Mouse (Mus musculus) thymus, adult 2 months (tissue): ENCODE measurements around the gene Hspa1b. TPM values are rescaled to one million over a fixed set of nuclear protein-coding genes. Genes with fewer than 3 reads are reported as not detected.
"Not testable (repeated sequence)": the region's sequence is repeated elsewhere in the genome, so short reads cannot be mapped to it uniquely, and the experiment has no call there.

ENCODE experiments used
- DNase-seq: peaks from one replicate; pipeline ENCODE4 v3.0.0; 2021
- H3K27ac ChIP-seq: fragments of 200-500 bp; 2 replicates; pipeline ENCODE4 v1.5.1; 2012; ENCODE audit warnings: low read length, control low read depth; ENCODE audit not compliant: control insufficient read depth, insufficient read depth
- H3K27me3 ChIP-seq: fragments of 200-500 bp; 2 replicates; pipeline ENCODE4 v1.6.1; 2012; ENCODE audit warnings: mild to moderate bottlenecking, low read length, moderate library complexity, mixed read lengths; ENCODE audit not compliant: control insufficient read depth, insufficient read depth
- H3K36me3 ChIP-seq: fragments of 200-500 bp; 2 replicates; pipeline ENCODE4 v1.6.1; 2012; ENCODE audit warnings: mild to moderate bottlenecking, low read length, moderate library complexity; ENCODE audit not compliant: control insufficient read depth, insufficient read depth
- H3K4me1 ChIP-seq: fragments of 200-500 bp; replicated peaks from 2 replicates; pipeline ENCODE4 v1.6.1; 2012; ENCODE audit warnings: low read length; ENCODE audit not compliant: control insufficient read depth, insufficient read depth
- H3K4me3 ChIP-seq: fragments of 200-500 bp; 2 replicates; pipeline ENCODE4 v1.5.1; 2012; ENCODE audit warnings: mild to moderate bottlenecking, low read length, control low read depth, moderate library complexity; ENCODE audit not compliant: control insufficient read depth, insufficient read depth
- CTCF ChIP-seq: fragments of 200-500 bp; IDR thresholded peaks from 2 replicates; pipeline ENCODE4 v1.5.1; 2012; ENCODE audit warnings: mild to moderate bottlenecking, control low read depth, low read length, moderate library complexity, borderline replicate concordance; ENCODE audit not compliant: control insufficient read depth, poor library complexity, insufficient read depth; ENCODE audit errors: extremely low read depth
- POLR2A ChIP-seq: fragments of 200-500 bp; IDR thresholded peaks from 2 replicates; pipeline ENCODE4 v1.6.1; 2012; ENCODE audit warnings: mild to moderate bottlenecking, low read length, control low read depth, moderate library complexity; ENCODE audit not compliant: control insufficient read depth, poor library complexity, insufficient read depth; ENCODE audit errors: extremely low read depth
- WGBS: fragments of 180-500 bp; shearing (Covaris S2); methylation state at CpG from one replicate; pipeline ENCODE4 v1.1.7; 2018; 5-methylcytosine and 5-hydroxymethylcytosine counted together
- polyA plus RNA-seq: library from polyadenylated mRNA; depleted of rRNA; stranded (reverse); fragments of >200 nt; gene quantifications from 2 replicates; pipeline ENCODE4 v1.2.3, GENCODE M21; 2012

Gene Hspa1b
- polyA plus RNA-seq, 1 experiment: 26.5 TPM

GRCm38 (mm10) chr17:34959881-34960515, 960 bp upstream of the Hspa1b start:
- no peaks in the 10 kb centered on the region for H3K36me3 ChIP-seq
- TF ChIP-seq POLR2A: no peak
- no peak for TF ChIP-seq CTCF
- H3K4me3 ChIP-seq: no peak overlapping the region
- no peak for DNase-seq
- peaks cover 3% of the 10 kb centered on the region; the same call in 1 of the 2 replicates for H3K4me1 ChIP-seq
- H3K27ac ChIP-seq: no peak overlapping the region
- WGBS: 17% methylated on average over 12 of the region's 12 CpGs
- no peaks in the 10 kb centered on the region; the same call in none of the 2 replicates for H3K27me3 ChIP-seq

GRCm38 (mm10) chr17:34958734-34959129, 306 bp downstream of the Hspa1b start:
- H3K27ac ChIP-seq, H3K36me3 ChIP-seq, H3K4me1 ChIP-seq, DNase-seq, H3K27me3 ChIP-seq: not testable (repeated sequence)
- peak overlapping the region; percentile 42 for H3K4me3 ChIP-seq
- 1% methylated on average over 37 of the region's 47 CpGs for WGBS

- 35% methylated on average over 26 of the region's 40 CpGs for WGBS
- H3K4me3 ChIP-seq, DNase-seq, H3K27ac ChIP-seq, H3K36me3 ChIP-seq, H3K4me1 ChIP-seq, H3K27me3 ChIP-seq: not testable (repeated sequence)
These were observed 1.1 kb downstream of the Hspa1b start for GRCm38 (mm10) chr17:34957966-34958365.

- not testable (repeated sequence) for H3K27ac ChIP-seq, H3K27me3 ChIP-seq, H3K4me1 ChIP-seq, H3K4me3 ChIP-seq, H3K36me3 ChIP-seq, DNase-seq
- WGBS: 18% methylated on average over 38 of the region's 40 CpGs
These were observed 1.7 kb downstream of the Hspa1b start for GRCm38 (mm10) chr17:34957291-34957690.

- peaks cover 8% of the 10 kb centered on the region for H3K4me1 ChIP-seq
- TF ChIP-seq CTCF (no peak), POLR2A (no peak)
- H3K27me3 ChIP-seq: no peaks in the 10 kb centered on the region; the same call in none of the 2 replicates
- WGBS: 24% methylated on average over 1 of the region's 1 CpGs
- H3K27ac ChIP-seq: no peak overlapping the region
- no peak overlapping the region for H3K4me3 ChIP-seq
- H3K36me3 ChIP-seq: no peaks in the 10 kb centered on the region
- DNase-seq: no peak
These were observed 2.7 kb downstream of the Hspa1b start for GRCm38 (mm10) chr17:34956340-34956739.

GRCm38 (mm10) chr17:34955884-34956283, 3.2 kb downstream of the Hspa1b start:
- TF ChIP-seq CTCF: no peak
- no peak for TF ChIP-seq POLR2A
- no peaks in the 10 kb centered on the region; the same call in 1 of the 2 replicates for H3K27me3 ChIP-seq
- no peaks in the 10 kb centered on the region for H3K36me3 ChIP-seq
- H3K4me1 ChIP-seq: peaks cover 8% of the 10 kb centered on the region
- no peak overlapping the region for H3K27ac ChIP-seq
- no peak for DNase-seq
- 91% methylated on average over 3 of the region's 3 CpGs for WGBS
- no peak overlapping the region for H3K4me3 ChIP-seq

GRCm38 (mm10) chr17:34954831-34955230, 4.2 kb downstream of the Hspa1b start:
- H3K27me3 ChIP-seq: no peaks in the 10 kb centered on the region; the same call in 1 of the 2 replicates
- WGBS: 96% methylated on average over 4 of the region's 4 CpGs
- no peak for DNase-seq
- H3K27ac ChIP-seq: no peak overlapping the region
- peaks cover 8% of the 10 kb centered on the region for H3K4me1 ChIP-seq
- H3K36me3 ChIP-seq: no peaks in the 10 kb centered on the region
- no peak overlapping the region for H3K4me3 ChIP-seq
- TF ChIP-seq POLR2A: no peak
- no peak for TF ChIP-seq CTCF
